Mouse (Mus musculus) cerebellum, postnatal 36 days (tissue): ENCODE measurements at regions not wholly inside any gene's neighbourhood (a gene's known extent, or its start where the extent isn't known, plus 50 kb on each side); places are given as distances from the start of the nearest gene placed in this dataset.

Experiments
- DNase-seq, 2 experiments: peaks; one replicate each; pipeline ENCODE4 v3.0.0; 2021 to 2022; ENCODE audit warnings: mixed read lengths in 2 of 2

GRCm38 (mm10) chr9:85136715-85137582 is 175.6 kb upstream of the Gm11114 start:
- DNase-seq: no peak

GRCm38 (mm10) chr9:85139891-85140290 is 172.7 kb upstream of the Gm11114 start:
- DNase-seq: no peak

DNA sequence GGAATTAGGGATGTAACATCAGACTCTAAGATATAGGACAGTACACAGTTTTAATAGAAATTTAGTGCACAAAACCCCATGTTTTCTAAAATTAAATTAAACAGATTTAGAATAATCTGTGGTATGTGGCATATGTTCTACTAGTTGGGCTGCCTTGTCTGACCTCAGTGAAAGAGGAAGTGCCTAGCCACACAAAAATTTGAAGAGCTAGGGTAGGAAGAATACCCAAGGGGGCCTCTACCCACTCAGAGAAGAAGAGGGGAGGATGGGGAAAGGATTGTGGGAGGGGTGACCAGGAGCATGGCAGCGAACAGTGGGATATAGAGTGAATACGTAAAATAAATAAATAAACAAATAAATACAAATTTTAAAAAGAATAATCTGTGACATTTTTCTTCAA is 168.2 kb upstream of the Gm11114 start:
- no peak for DNase-seq

DNA sequence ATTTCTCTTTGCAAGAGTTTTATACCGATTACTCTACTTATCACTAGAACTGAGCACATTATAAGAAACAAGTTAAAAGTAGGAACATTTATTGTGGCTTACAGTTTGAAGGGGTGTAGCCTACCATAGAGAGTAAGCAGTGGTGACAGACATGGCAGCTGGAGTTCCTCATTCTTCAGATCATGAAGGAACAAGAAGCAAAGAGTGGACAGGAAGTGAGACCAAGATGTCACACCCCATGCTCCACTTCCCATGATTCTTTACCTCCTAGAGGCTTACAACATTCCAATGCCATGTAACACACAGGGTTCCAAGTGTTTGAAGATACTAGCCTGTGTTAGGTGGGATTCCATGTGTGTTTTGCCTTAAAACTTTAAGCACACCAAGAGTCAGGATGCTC is 146.9 kb upstream of the Gm11114 start:
- DNase-seq: no peak

GRCm38 (mm10) chr9:85167243-85167642 is 145.3 kb upstream of the Gm11114 start:
- DNase-seq: no peak

DNA sequence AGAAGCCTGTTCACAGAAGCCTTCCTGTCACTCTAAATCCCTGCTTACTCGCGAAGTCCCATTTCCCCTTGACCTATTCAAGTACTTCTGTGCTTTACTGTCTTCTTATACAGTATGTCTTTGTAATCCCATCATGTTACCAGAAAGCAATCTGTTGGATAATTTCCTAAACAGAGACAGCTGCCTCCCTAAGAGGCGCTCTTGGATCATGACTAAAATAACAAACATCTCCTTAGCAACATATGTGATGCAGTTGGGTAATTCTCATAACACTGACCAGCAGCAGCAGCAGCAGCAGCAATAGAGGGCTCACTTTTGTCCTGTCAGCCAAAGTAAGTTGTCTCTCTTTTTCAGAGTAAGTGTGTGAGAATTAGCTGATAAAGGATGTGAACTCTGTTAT is 138.1 kb upstream of the Gm11114 start:
- no peak for DNase-seq

DNA sequence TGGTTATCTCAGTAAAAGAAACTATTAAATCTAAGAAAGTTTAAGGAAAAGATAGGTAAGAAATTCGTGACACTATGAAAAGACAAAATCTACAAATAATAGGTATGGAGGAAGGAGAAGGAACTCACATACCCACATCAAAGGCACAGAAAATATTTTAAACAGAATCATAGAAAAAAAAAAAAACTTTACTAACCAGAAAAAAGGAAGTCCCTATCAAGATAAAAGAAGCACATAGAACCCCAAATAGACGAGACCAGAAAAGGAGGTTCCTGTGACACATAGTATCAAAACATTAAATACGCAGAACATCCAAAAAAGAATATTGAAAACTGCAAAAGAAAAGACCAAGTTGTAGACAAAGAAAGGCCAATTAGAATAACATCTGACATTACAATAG is 111.4 kb upstream of the Gm11114 start:
- DNase-seq: no peak

DNA sequence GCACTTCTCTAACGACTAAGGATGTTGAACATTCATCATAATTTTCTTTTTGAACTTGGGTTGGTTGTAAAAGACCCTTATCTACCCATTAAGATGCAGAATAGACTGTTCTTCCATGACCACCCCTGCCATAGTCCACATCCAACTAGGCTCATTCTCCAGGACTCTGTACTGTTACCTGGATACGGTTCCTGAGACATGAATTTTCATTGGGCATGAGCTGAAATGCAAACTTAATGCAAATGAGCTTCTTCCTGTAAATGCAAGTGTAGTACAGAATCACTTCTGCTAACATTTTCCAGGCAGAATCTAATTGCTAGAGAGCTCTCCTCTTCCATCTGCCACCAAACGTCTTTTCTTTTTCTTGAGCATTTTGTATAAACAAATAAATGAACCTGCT is 87.7 kb upstream of the Gm11114 start:
- DNase-seq: no peak
